Mouse (Mus musculus): ENCODE results near the gene Tepsin. TPM values are rescaled to one million over a fixed set of nuclear protein-coding genes. Genes with fewer than 3 reads are reported as not detected.
A peak's percentile ranks its signal among the peaks of the same experiment; 100 is the strongest.

Gene Tepsin
- polyA plus RNA-seq (2014; fragmentation: Nextera tagmentation; extraction: Ambion mirVana) = 12.3 and 14.2 TPM in 2 replicates

- under 1% methylated on average over 77 of the region's 77 CpGs for WGBS
- H3K4me2 ChIP-seq = peak within 1 kb of the TSS; percentile 78
Measured at GRCm38 (mm10) chr11:120098588-120099511, at the start of gene Tepsin, which contains the start of gene Ndufaf8. Gene Tepsin, minus strand, starts transcription at chr11:120098731. Gene Ndufaf8, plus strand, starts transcription at chr11:120098928.

GRCm38 (mm10) chr11:120143708-120144497 is 45.4 kb upstream of the Tepsin start:
- WGBS = 85% methylated on average over 13 of the region's 13 CpGs
- H3K4me1 ChIP-seq (ENCODE audit: control insufficient read depth, insufficient read depth, low read length) = no peaks in the 10 kb centered on the region
- no peak overlapping the region for H3K4me3 ChIP-seq (ENCODE audit: low read depth, low read length)
- no peak overlapping the region for H3K27ac ChIP-seq (ENCODE audit: low read depth, low read length)
- ATAC-seq (ENCODE audit: low FRiP score) = no peak
- no peaks in the 10 kb centered on the region for H3K36me3 ChIP-seq (ENCODE audit: control insufficient read depth, insufficient read depth, low read length)
- H3K9me3 ChIP-seq (ENCODE audit: control insufficient read depth, low read length) = no peaks in the 10 kb centered on the region
- H3K4me2 ChIP-seq = no peak overlapping the region
- H3K27me3 ChIP-seq (ENCODE audit: control insufficient read depth, insufficient read depth, low read length) = no peaks in the 10 kb centered on the region
- no peak for DNase-seq (ENCODE audit: low spot score, missing footprints)
- no peak overlapping the region for H3K9ac ChIP-seq (ENCODE audit: low read length)

More at GRCm38 (mm10) chr11:120098588-120099511, at the start of gene Tepsin, which contains the start of gene Ndufaf8:
- H3K9ac ChIP-seq (ENCODE audit: low read length) = peak within 1 kb of the TSS; percentile 76
- no peaks in the 10 kb centered on the region for H3K27me3 ChIP-seq (ENCODE audit: control insufficient read depth, insufficient read depth, low read length)
- ATAC-seq (ENCODE audit: low FRiP score) (peak; percentile 97), DNase-seq (ENCODE audit: low spot score, missing footprints) (peak; percentile 100)
- no peaks in the 10 kb centered on the region for H3K9me3 ChIP-seq (ENCODE audit: control insufficient read depth, low read length)
- peaks cover 17% of the 10 kb centered on the region for H3K4me1 ChIP-seq (ENCODE audit: control insufficient read depth, insufficient read depth, low read length)
- H3K4me3 ChIP-seq (ENCODE audit: low read depth, low read length) = peak within 1 kb of the TSS; percentile 49
- peak within 1 kb of the TSS; percentile 62 for H3K27ac ChIP-seq (ENCODE audit: low read depth, low read length)
- 0 out of 2 replicates have a peak, but pooled peaks cover 2% of the 10 kb centered on the region for H3K36me3 ChIP-seq (ENCODE audit: control insufficient read depth, insufficient read depth, low read length)

GRCm38 (mm10) chr11:120142601-120143051 is 44.1 kb upstream of the Tepsin start:
- no peak overlapping the region for H3K27ac ChIP-seq (ENCODE audit: low read depth, low read length)
- no peak overlapping the region for H3K4me3 ChIP-seq (ENCODE audit: low read depth, low read length)
- no peaks in the 10 kb centered on the region for H3K9me3 ChIP-seq (ENCODE audit: control insufficient read depth, low read length)
- no peaks in the 10 kb centered on the region for H3K27me3 ChIP-seq (ENCODE audit: control insufficient read depth, insufficient read depth, low read length)
- ATAC-seq (ENCODE audit: low FRiP score) (no peak), DNase-seq (ENCODE audit: low spot score, missing footprints) (peak; percentile 79)
- no peak overlapping the region for H3K9ac ChIP-seq (ENCODE audit: low read length)
- WGBS = 74% methylated on average over 3 of the region's 3 CpGs
- H3K4me1 ChIP-seq (ENCODE audit: control insufficient read depth, insufficient read depth, low read length) = no peaks in the 10 kb centered on the region
- H3K36me3 ChIP-seq (ENCODE audit: control insufficient read depth, insufficient read depth, low read length) = no peaks in the 10 kb centered on the region
- H3K4me2 ChIP-seq = no peak overlapping the region

GRCm38 (mm10) chr11:120140255-120140654 is 41.7 kb upstream of the Tepsin start:
- no peak for ATAC-seq (ENCODE audit: low FRiP score)
- H3K9ac ChIP-seq (ENCODE audit: low read length) = no peak overlapping the region
- no peak for DNase-seq (ENCODE audit: low spot score, missing footprints)
- H3K4me3 ChIP-seq (ENCODE audit: low read depth, low read length) = no peak overlapping the region
- no peak overlapping the region for H3K4me2 ChIP-seq
- no peak overlapping the region for H3K27ac ChIP-seq (ENCODE audit: low read depth, low read length)
- WGBS = 73% methylated on average over 6 of the region's 6 CpGs
- no peaks in the 10 kb centered on the region for H3K36me3 ChIP-seq (ENCODE audit: control insufficient read depth, insufficient read depth, low read length)
- H3K9me3 ChIP-seq (ENCODE audit: control insufficient read depth, low read length) = no peaks in the 10 kb centered on the region
- no peaks in the 10 kb centered on the region for H3K27me3 ChIP-seq (ENCODE audit: control insufficient read depth, insufficient read depth, low read length)
- peaks cover 4% of the 10 kb centered on the region; the same call in 1 of the 2 replicates for H3K4me1 ChIP-seq (ENCODE audit: control insufficient read depth, insufficient read depth, low read length)

GRCm38 (mm10) chr11:120139309-120139731 is 40.8 kb upstream of the Tepsin start:
- peaks cover 4% of the 10 kb centered on the region; the same call in 1 of the 2 replicates for H3K4me1 ChIP-seq (ENCODE audit: control insufficient read depth, insufficient read depth, low read length)
- H3K9me3 ChIP-seq (ENCODE audit: control insufficient read depth, low read length) = no peaks in the 10 kb centered on the region
- no peak overlapping the region for H3K4me2 ChIP-seq
- H3K9ac ChIP-seq (ENCODE audit: low read length) = no peak overlapping the region
- DNase-seq (ENCODE audit: low spot score, missing footprints) (peak; percentile 51), ATAC-seq (ENCODE audit: low FRiP score) (no peak)
- no peaks in the 10 kb centered on the region for H3K36me3 ChIP-seq (ENCODE audit: control insufficient read depth, insufficient read depth, low read length)
- WGBS = 87% methylated on average over 10 of the region's 10 CpGs
- no peaks in the 10 kb centered on the region for H3K27me3 ChIP-seq (ENCODE audit: control insufficient read depth, insufficient read depth, low read length)
- H3K27ac ChIP-seq (ENCODE audit: low read depth, low read length) = no peak overlapping the region
- H3K4me3 ChIP-seq (ENCODE audit: low read depth, low read length) = no peak overlapping the region

- H3K9me3 ChIP-seq (ENCODE audit: control insufficient read depth, low read length) = no peaks in the 10 kb centered on the region
- peak; percentile 75 for DNase-seq (ENCODE audit: low spot score, missing footprints)
- 49% methylated on average over 5 of the region's 5 CpGs for WGBS
- no peak overlapping the region for H3K9ac ChIP-seq (ENCODE audit: low read length)
- H3K4me2 ChIP-seq = no peak overlapping the region; the same call in 1 of the 2 replicates
- no peak overlapping the region for H3K4me3 ChIP-seq (ENCODE audit: low read depth, low read length)
- no peaks in the 10 kb centered on the region for H3K36me3 ChIP-seq (ENCODE audit: control insufficient read depth, insufficient read depth, low read length)
- H3K4me1 ChIP-seq (ENCODE audit: control insufficient read depth, insufficient read depth, low read length) = peaks cover 4% of the 10 kb centered on the region; the same call in 1 of the 2 replicates
- no peak for ATAC-seq (ENCODE audit: low FRiP score)
- no peak overlapping the region for H3K27ac ChIP-seq (ENCODE audit: low read depth, low read length)
- H3K27me3 ChIP-seq (ENCODE audit: control insufficient read depth, insufficient read depth, low read length) = no peaks in the 10 kb centered on the region
Measured at GRCm38 (mm10) chr11:120137625-120138004, 39.1 kb upstream of the Tepsin start.

GRCm38 (mm10) chr11:120136796-120137624 is 38.5 kb upstream of the Tepsin start:
- ATAC-seq (ENCODE audit: low FRiP score) (no peak), DNase-seq (ENCODE audit: low spot score, missing footprints) (no peak)
- no peak overlapping the region for H3K4me3 ChIP-seq (ENCODE audit: low read depth, low read length)
- H3K27me3 ChIP-seq (ENCODE audit: control insufficient read depth, insufficient read depth, low read length) = no peaks in the 10 kb centered on the region
- no peak overlapping the region for H3K4me2 ChIP-seq
- H3K9me3 ChIP-seq (ENCODE audit: control insufficient read depth, low read length) = no peaks in the 10 kb centered on the region
- no peaks in the 10 kb centered on the region for H3K36me3 ChIP-seq (ENCODE audit: control insufficient read depth, insufficient read depth, low read length)
- H3K4me1 ChIP-seq (ENCODE audit: control insufficient read depth, insufficient read depth, low read length) = peaks cover 4% of the 10 kb centered on the region; the same call in 1 of the 2 replicates
- no peak overlapping the region for H3K9ac ChIP-seq (ENCODE audit: low read length)
- H3K27ac ChIP-seq (ENCODE audit: low read depth, low read length) = no peak overlapping the region
- WGBS = 75% methylated on average over 23 of the region's 23 CpGs

- DNase-seq (ENCODE audit: low spot score, missing footprints) (no peak), ATAC-seq (ENCODE audit: low FRiP score) (no peak)
- H3K9ac ChIP-seq (ENCODE audit: low read length) = no peak overlapping the region
- H3K9me3 ChIP-seq (ENCODE audit: control insufficient read depth, low read length) = no peaks in the 10 kb centered on the region
- H3K4me3 ChIP-seq (ENCODE audit: low read depth, low read length) = no peak overlapping the region
- 87% methylated on average over 8 of the region's 8 CpGs for WGBS
- no peak overlapping the region for H3K27ac ChIP-seq (ENCODE audit: low read depth, low read length)
- H3K36me3 ChIP-seq (ENCODE audit: control insufficient read depth, insufficient read depth, low read length) = no peaks in the 10 kb centered on the region
- H3K27me3 ChIP-seq (ENCODE audit: control insufficient read depth, insufficient read depth, low read length) = no peaks in the 10 kb centered on the region
- H3K4me2 ChIP-seq = no peak overlapping the region
- peaks cover 4% of the 10 kb centered on the region; the same call in 1 of the 2 replicates for H3K4me1 ChIP-seq (ENCODE audit: control insufficient read depth, insufficient read depth, low read length)
Measured at GRCm38 (mm10) chr11:120136195-120136594, 37.7 kb upstream of the Tepsin start.
